Mouse (Mus musculus): ENCODE measurements at regions not wholly inside any gene's neighbourhood (a gene's known extent, or its start where the extent isn't known, plus 50 kb on each side); places are given as distances from the start of the nearest gene placed in this dataset.
A peak's percentile ranks its signal among the peaks of the same experiment; 100 is the strongest.

DNA sequence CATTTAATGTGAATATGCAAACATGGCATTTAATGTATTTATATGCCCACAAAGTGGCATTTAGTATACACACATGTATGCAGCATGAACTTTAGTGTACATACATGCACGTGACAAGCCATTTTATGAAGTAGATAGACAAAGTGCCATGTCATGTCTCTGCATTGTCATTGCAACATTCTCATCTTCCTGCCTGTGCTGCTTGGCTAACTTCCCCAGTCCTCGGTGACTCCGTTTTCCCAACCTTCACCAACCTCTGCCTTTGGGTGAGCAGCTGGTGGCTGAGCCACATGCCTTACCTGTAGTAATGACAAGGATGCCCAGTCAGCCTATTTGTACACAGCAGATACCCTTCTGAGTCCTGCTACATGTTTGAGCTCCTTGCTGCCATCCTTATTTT is 194.9 kb upstream of the Eif4g2 start:
- H3K27ac ChIP-seq (ENCODE audit: control insufficient read depth, insufficient read depth, low read length) = no peak overlapping the region
- no peak for DNase-seq
- H3K36me3 ChIP-seq (ENCODE audit: control insufficient read depth, insufficient read depth, low read length) = no peaks in the 10 kb centered on the region
- H3K4me3 ChIP-seq (ENCODE audit: control insufficient read depth, insufficient read depth, low read length) = no peak overlapping the region
- no peaks in the 10 kb centered on the region for H3K27me3 ChIP-seq (ENCODE audit: control insufficient read depth, insufficient read depth, low read length)
- WGBS = 79% methylated on average over 3 of the region's 3 CpGs
- no peaks in the 10 kb centered on the region; the same call in 1 of the 2 replicates for H3K4me1 ChIP-seq (replicated peaks; ENCODE audit: control insufficient read depth, insufficient read depth, low read length)
- no peak for TF ChIP-seq POLR2A (IDR thresholded peaks at IDR 0.05; ENCODE audit: control insufficient read depth, extremely low read depth, insufficient read depth, low read length, poor library complexity)
- TF ChIP-seq CTCF (IDR thresholded peaks at IDR 0.05; ENCODE audit: borderline replicate concordance, control insufficient read depth, extremely low read depth, insufficient read depth, low read length, poor library complexity) = no peak

GRCm38 (mm10) chr7:111273839-111274238 is 191.0 kb upstream of the Eif4g2 start:
- H3K4me3 ChIP-seq (ENCODE audit: control insufficient read depth, insufficient read depth, low read length) = no peak overlapping the region
- no peaks in the 10 kb centered on the region for H3K27me3 ChIP-seq (ENCODE audit: control insufficient read depth, insufficient read depth, low read length)
- DNase-seq = no peak
- H3K27ac ChIP-seq (ENCODE audit: control insufficient read depth, insufficient read depth, low read length) = no peak overlapping the region
- no peaks in the 10 kb centered on the region for H3K36me3 ChIP-seq (ENCODE audit: control insufficient read depth, insufficient read depth, low read length)
- WGBS = 99% methylated on average over 5 of the region's 5 CpGs
- TF ChIP-seq CTCF (IDR thresholded peaks at IDR 0.05; ENCODE audit: borderline replicate concordance, control insufficient read depth, extremely low read depth, insufficient read depth, low read length, poor library complexity) (no peak), POLR2A (IDR thresholded peaks at IDR 0.05; ENCODE audit: control insufficient read depth, extremely low read depth, insufficient read depth, low read length, poor library complexity) (no peak)
- H3K4me1 ChIP-seq (replicated peaks; ENCODE audit: control insufficient read depth, insufficient read depth, low read length) = no peaks in the 10 kb centered on the region; the same call in 1 of the 2 replicates

DNA sequence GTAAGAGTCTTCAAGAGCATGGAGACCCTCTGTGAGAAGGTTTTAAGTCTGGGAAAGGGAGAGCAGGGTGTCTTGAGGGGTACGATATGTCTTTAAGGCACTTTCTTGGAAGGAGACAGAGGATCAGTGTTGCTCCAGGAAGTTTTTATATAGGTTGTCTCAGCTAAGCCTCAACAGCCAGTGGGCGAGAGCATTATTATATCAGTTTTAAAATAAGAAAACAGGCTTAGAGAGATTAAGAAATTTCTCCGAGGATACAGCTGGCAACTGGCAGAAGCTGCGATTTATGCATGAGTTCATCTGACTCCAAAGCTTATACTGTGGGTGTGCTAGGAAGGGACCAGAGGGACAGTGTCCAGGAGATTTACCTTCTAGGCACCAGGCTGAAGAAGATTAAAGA is 188.0 kb upstream of the Eif4g2 start:
- DNase-seq = no peak
- H3K27me3 ChIP-seq (ENCODE audit: control insufficient read depth, insufficient read depth, low read length) = no peaks in the 10 kb centered on the region
- H3K36me3 ChIP-seq (ENCODE audit: control insufficient read depth, insufficient read depth, low read length) = no peaks in the 10 kb centered on the region
- no peaks in the 10 kb centered on the region; the same call in 1 of the 2 replicates for H3K4me1 ChIP-seq (replicated peaks; ENCODE audit: control insufficient read depth, insufficient read depth, low read length)
- WGBS = 94% methylated on average over 4 of the region's 4 CpGs
- H3K27ac ChIP-seq (ENCODE audit: control insufficient read depth, insufficient read depth, low read length) = no peak overlapping the region
- TF ChIP-seq CTCF (IDR thresholded peaks at IDR 0.05; ENCODE audit: borderline replicate concordance, control insufficient read depth, extremely low read depth, insufficient read depth, low read length, poor library complexity) (no peak), POLR2A (IDR thresholded peaks at IDR 0.05; ENCODE audit: control insufficient read depth, extremely low read depth, insufficient read depth, low read length, poor library complexity) (no peak)
- no peak overlapping the region for H3K4me3 ChIP-seq (ENCODE audit: control insufficient read depth, insufficient read depth, low read length)

- no peak for DNase-seq
- 96% methylated on average over 2 of the region's 2 CpGs for WGBS
- no peaks in the 10 kb centered on the region for H3K27me3 ChIP-seq (ENCODE audit: control insufficient read depth, insufficient read depth, low read length)
- no peak overlapping the region for H3K4me3 ChIP-seq (ENCODE audit: control insufficient read depth, insufficient read depth, low read length)
- no peaks in the 10 kb centered on the region for H3K4me1 ChIP-seq (replicated peaks; ENCODE audit: control insufficient read depth, insufficient read depth, low read length)
- no peak overlapping the region for H3K27ac ChIP-seq (ENCODE audit: control insufficient read depth, insufficient read depth, low read length)
- TF ChIP-seq CTCF (IDR thresholded peaks at IDR 0.05; ENCODE audit: borderline replicate concordance, control insufficient read depth, extremely low read depth, insufficient read depth, low read length, poor library complexity) (no peak), POLR2A (IDR thresholded peaks at IDR 0.05; ENCODE audit: control insufficient read depth, extremely low read depth, insufficient read depth, low read length, poor library complexity) (no peak)
- no peaks in the 10 kb centered on the region for H3K36me3 ChIP-seq (ENCODE audit: control insufficient read depth, insufficient read depth, low read length)
Observed at GRCm38 (mm10) chr7:111268197-111268596, 185.4 kb upstream of the Eif4g2 start.

DNA sequence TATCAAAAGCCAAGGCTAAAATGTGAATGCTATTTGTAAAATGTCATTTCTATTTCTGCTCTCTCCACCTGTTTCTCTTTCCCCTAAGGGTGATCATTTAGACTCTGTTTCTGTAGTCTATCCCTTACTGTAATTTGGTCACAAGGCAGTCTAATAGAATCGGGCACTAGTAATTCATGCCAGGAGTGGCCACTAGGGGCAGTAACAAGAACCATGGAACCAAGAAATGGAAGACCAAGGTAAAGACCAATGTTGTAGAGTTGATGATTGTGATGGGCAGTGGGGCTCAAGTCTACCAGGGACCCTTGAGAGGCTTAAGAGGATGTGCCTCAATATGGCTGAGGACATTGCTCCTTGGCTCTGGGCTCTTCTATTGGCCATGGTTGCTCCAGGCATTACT is 180.5 kb upstream of the Eif4g2 start:
- Histone ChIP-seq H3K4me3 (ENCODE audit: control insufficient read depth, insufficient read depth, low read length) (no peak overlapping the region), H3K27ac (ENCODE audit: control insufficient read depth, insufficient read depth, low read length) (no peak overlapping the region), H3K4me1 (replicated peaks; ENCODE audit: control insufficient read depth, insufficient read depth, low read length) (no peaks in the 10 kb centered on the region), H3K27me3 (ENCODE audit: control insufficient read depth, insufficient read depth, low read length) (no peaks in the 10 kb centered on the region), H3K36me3 (ENCODE audit: control insufficient read depth, insufficient read depth, low read length) (no peaks in the 10 kb centered on the region)
- 81% methylated on average over 1 of the region's 1 CpGs for WGBS
- DNase-seq = peak; percentile 18
- TF ChIP-seq CTCF (IDR thresholded peaks at IDR 0.05; ENCODE audit: borderline replicate concordance, control insufficient read depth, extremely low read depth, insufficient read depth, low read length, poor library complexity) = no peak
- TF ChIP-seq POLR2A (IDR thresholded peaks at IDR 0.05; ENCODE audit: control insufficient read depth, extremely low read depth, insufficient read depth, low read length, poor library complexity) = no peak

DNA sequence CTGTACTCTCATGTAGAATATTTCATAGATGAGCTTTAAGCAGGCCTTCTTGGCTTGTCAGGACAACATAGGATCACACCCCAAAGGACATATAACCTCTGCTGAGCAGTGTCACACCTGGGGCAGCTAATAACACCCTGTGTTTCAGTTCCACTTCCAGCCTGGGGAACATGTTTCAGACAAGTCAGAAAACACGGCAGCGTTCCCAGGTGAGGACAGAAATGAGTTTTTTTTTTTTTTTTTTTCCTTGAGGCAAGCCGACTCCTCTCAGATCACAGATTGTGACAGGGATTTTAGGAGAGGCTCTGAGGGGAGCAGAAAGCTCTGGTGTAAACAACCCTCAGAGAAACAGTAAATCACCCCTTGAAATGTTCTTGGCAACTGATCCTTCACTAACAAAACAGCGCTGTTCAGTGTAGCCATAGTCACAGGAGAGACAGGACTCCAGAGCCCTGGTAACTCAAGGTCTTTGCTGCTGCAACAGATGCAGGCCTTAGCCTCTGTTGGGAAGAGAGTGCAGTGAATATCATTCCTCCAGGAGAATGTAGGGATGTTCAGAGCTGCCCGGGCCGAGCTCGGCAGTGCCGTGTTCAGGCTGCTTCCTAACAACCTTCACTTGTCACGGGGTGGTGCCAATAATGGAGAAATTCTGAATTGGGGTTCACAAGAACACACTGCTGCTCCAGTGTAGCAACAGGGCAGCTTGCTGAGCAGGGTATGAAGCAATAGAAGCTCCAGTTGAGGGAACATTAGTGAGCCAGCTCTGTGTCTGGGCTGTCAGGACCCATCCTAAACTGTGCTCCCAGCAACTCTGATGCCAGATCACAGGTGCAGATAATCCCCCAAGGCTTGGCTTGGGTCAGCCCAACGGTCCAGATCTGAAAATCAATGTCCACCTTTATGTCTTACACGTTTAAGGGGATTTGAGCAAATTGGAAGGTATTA is 177.1 kb upstream of the Eif4g2 start:
- no peak for DNase-seq
- no peaks in the 10 kb centered on the region for H3K27me3 ChIP-seq (ENCODE audit: control insufficient read depth, insufficient read depth, low read length)
- TF ChIP-seq CTCF (IDR thresholded peaks at IDR 0.05; ENCODE audit: borderline replicate concordance, control insufficient read depth, extremely low read depth, insufficient read depth, low read length, poor library complexity) = no peak
- no peak overlapping the region for H3K27ac ChIP-seq (ENCODE audit: control insufficient read depth, insufficient read depth, low read length)
- no peaks in the 10 kb centered on the region for H3K36me3 ChIP-seq (ENCODE audit: control insufficient read depth, insufficient read depth, low read length)
- no peak overlapping the region for H3K4me3 ChIP-seq (ENCODE audit: control insufficient read depth, insufficient read depth, low read length)
- 85% methylated on average over 11 of the region's 11 CpGs for WGBS
- no peaks in the 10 kb centered on the region for H3K4me1 ChIP-seq (replicated peaks; ENCODE audit: control insufficient read depth, insufficient read depth, low read length)

Data from thymus, adult 2 months (tissue).